Mouse (Mus musculus): ENCODE results near the gene Zfp1.
"Not testable (repeated sequence)": the region's sequence is repeated elsewhere in the genome, so short reads cannot be mapped to it uniquely, and the experiment has no call there.

The Zfp1 gene

GRCm38 (mm10) chr8:111625694-111626527 lies 17.3 kb upstream of the Zfp1 start:
- in situ Hi-C loops (cut with MboI, MseI) = loop anchor here (10.0 kb wide), 1 partner anchor 281 kb away; no protein-coding TSS in a partner anchor

- in situ Hi-C loops (cut with MboI, MseI) = loop anchor here (10.0 kb wide), 1 partner anchor 282 kb away; no protein-coding TSS in a partner anchor
Measured at GRCm38 (mm10) chr8:111626528-111626820, 16.7 kb upstream of the Zfp1 start.

- in situ Hi-C loops (cut with MboI, MseI) = loop anchor here (10.0 kb wide), 1 partner anchor 282 kb away; no protein-coding TSS in a partner anchor
Measured at GRCm38 (mm10) chr8:111626933-111627332, 16.3 kb upstream of the Zfp1 start.

GRCm38 (mm10) chr8:111627923-111628322 lies 15.3 kb upstream of the Zfp1 start:
- in situ Hi-C loops (cut with MboI, MseI) = loop anchor here (10.0 kb wide), 1 partner anchor 283 kb away; no protein-coding TSS in a partner anchor

GRCm38 (mm10) chr8:111628401-111628800 lies 14.8 kb upstream of the Zfp1 start:
- in situ Hi-C loops (cut with MboI, MseI) = loop anchor here (10.0 kb wide), 1 partner anchor 284 kb away; no protein-coding TSS in a partner anchor

- in situ Hi-C loops (cut with MboI, MseI) = loop anchor here (10.0 kb wide), 1 partner anchor 284 kb away; no protein-coding TSS in a partner anchor
Measured at GRCm38 (mm10) chr8:111628894-111629501, 14.2 kb upstream of the Zfp1 start.

GRCm38 (mm10) chr8:111630105-111630521 lies 13.1 kb upstream of the Zfp1 start, which contains the start of gene Ldhd:
Gene Ldhd, minus strand, starts transcription at chr8:111630374.
- in situ Hi-C loops (cut with MboI, MseI) = loop anchor here (10.0 kb wide), 1 partner anchor 315 kb away; no protein-coding TSS in a partner anchor

GRCm38 (mm10) chr8:111631589-111631988 lies 11.6 kb upstream of the Zfp1 start:
- in situ Hi-C loops (cut with MboI, MseI) = loop anchor here (10.0 kb wide), 1 partner anchor 317 kb away; no protein-coding TSS in a partner anchor

- in situ Hi-C loops (cut with MboI, MseI) = loop anchor here (10.0 kb wide), 1 partner anchor 318 kb away; no protein-coding TSS in a partner anchor
Measured at GRCm38 (mm10) chr8:111632976-111633375, 10.2 kb upstream of the Zfp1 start.

GRCm38 (mm10) chr8:111638086-111638485 lies 5.1 kb upstream of the Zfp1 start:
- in situ Hi-C loops (cut with MboI, MseI) = loop anchor here (10.0 kb wide), 1 partner anchor 323 kb away; no protein-coding TSS in a partner anchor

- in situ Hi-C loops (cut with MboI, MseI) = no loop called here
Measured at GRCm38 (mm10) chr8:111641064-111641463, 2.1 kb upstream of the Zfp1 start.

GRCm38 (mm10) chr8:111642496-111642895 lies 705 bp upstream of the Zfp1 start:
- in situ Hi-C loops (cut with MboI, MseI) = no loop called here

GRCm38 (mm10) chr8:111642939-111643263 lies 300 bp upstream of the Zfp1 start:
- in situ Hi-C loops (cut with MboI, MseI) = no loop called here

- in situ Hi-C loops (cut with MboI, MseI) = not testable (repeated sequence)
Measured at GRCm38 (mm10) chr8:111644286-111645051, 1.3 kb downstream of the Zfp1 start.

- in situ Hi-C loops (cut with MboI, MseI) = no loop called here
Measured at GRCm38 (mm10) chr8:111645715-111646114, 2.5 kb downstream of the Zfp1 start.

- in situ Hi-C loops (cut with MboI, MseI) = no loop called here
Measured at GRCm38 (mm10) chr8:111648834-111649233, 5.6 kb downstream of the Zfp1 start.

GRCm38 (mm10) chr8:111650651-111651050 lies 7.5 kb downstream of the Zfp1 start:
- in situ Hi-C loops (cut with MboI, MseI) = no loop called here

GRCm38 (mm10) chr8:111653524-111653923 lies 10.3 kb downstream of the Zfp1 start:
- in situ Hi-C loops (cut with MboI, MseI) = no loop called here

- in situ Hi-C loops (cut with MboI, MseI) = no loop called here
Measured at GRCm38 (mm10) chr8:111657312-111657854, 14.2 kb downstream of the Zfp1 start.

GRCm38 (mm10) chr8:111658819-111659423 lies 15.7 kb downstream of the Zfp1 start:
- in situ Hi-C loops (cut with MboI, MseI) = no loop called here

- in situ Hi-C loops (cut with MboI, MseI) = no loop called here
Measured at GRCm38 (mm10) chr8:111662473-111662872, 19.3 kb downstream of the Zfp1 start.
